Mouse (Mus musculus) spleen, adult 2 months (tissue): ENCODE data around the gene Cox4i2.

Source experiments
- CTCF ChIP-seq: fragments of 200-500 bp; IDR thresholded peaks from 2 replicates; pipeline ENCODE4 v1.5.1; 2011; ENCODE audit warnings: mild to moderate bottlenecking, inconsistent platforms; ENCODE audit not compliant: insufficient read depth, insufficient read length, insufficient replicate concordance; ENCODE audit errors: extremely low read depth
- POLR2A ChIP-seq: fragments of 200-500 bp; IDR thresholded peaks from 2 replicates; pipeline ENCODE4 v1.6.1; 2011; ENCODE audit warnings: low read depth, low read length, inconsistent platforms

GRCm38 (mm10) chr2:152777081-152777480 is 23.1 kb downstream of the Cox4i2 start:
- TF ChIP-seq POLR2A, result no peak
- no peak for TF ChIP-seq CTCF
